Mouse (Mus musculus) urinary bladder, postnatal 14 days (tissue): ENCODE results near the gene Ccl12.

Experiments used
- DNase-seq: peaks from one replicate; pipeline ENCODE4 v3.0.0; 2021; ENCODE audit warnings: low spot score

Ccl12 gene

GRCm38 (mm10) chr11:82101529-82101928 is at the start of gene Ccl12:
Gene Ccl12, plus strand, starts transcription at chr11:82101845.
- no peak for DNase-seq

GRCm38 (mm10) chr11:82053849-82054248 is 47.8 kb upstream of the Ccl12 start:
- DNase-seq, result no peak

GRCm38 (mm10) chr11:82057646-82058045 is 44.0 kb upstream of the Ccl12 start, which contains the start of gene Ccl11:
Gene Ccl11, plus strand, starts transcription at chr11:82057823.
- DNase-seq, result no peak

GRCm38 (mm10) chr11:82062226-82062625 is 39.4 kb upstream of the Ccl12 start:
- no peak for DNase-seq

GRCm38 (mm10) chr11:82063454-82063853 is 38.2 kb upstream of the Ccl12 start:
- no peak for DNase-seq

- DNase-seq, result no peak
Observed at GRCm38 (mm10) chr11:82066953-82067571, 34.6 kb upstream of the Ccl12 start.

GRCm38 (mm10) chr11:82071076-82071475 is 30.6 kb upstream of the Ccl12 start:
- no peak for DNase-seq

- DNase-seq, result no peak
Observed at GRCm38 (mm10) chr11:82072374-82072773, 29.3 kb upstream of the Ccl12 start.

- no peak for DNase-seq
Observed at GRCm38 (mm10) chr11:82072984-82073383, 28.7 kb upstream of the Ccl12 start.

GRCm38 (mm10) chr11:82073686-82074085 is 28.0 kb upstream of the Ccl12 start:
- DNase-seq, result no peak

- no peak for DNase-seq
Observed at GRCm38 (mm10) chr11:82077031-82077430, 24.6 kb upstream of the Ccl12 start.

GRCm38 (mm10) chr11:82078136-82078730 is 23.4 kb upstream of the Ccl12 start:
- no peak for DNase-seq

GRCm38 (mm10) chr11:82080865-82081264 is 20.8 kb upstream of the Ccl12 start:
- DNase-seq, result no peak

GRCm38 (mm10) chr11:82084360-82084759 is 17.3 kb upstream of the Ccl12 start:
- DNase-seq, result no peak

- no peak for DNase-seq
Observed at GRCm38 (mm10) chr11:82099511-82100323, 1.9 kb upstream of the Ccl12 start.

GRCm38 (mm10) chr11:82101087-82101486 is 558 bp upstream of the Ccl12 start:
- DNase-seq, result no peak

GRCm38 (mm10) chr11:82109611-82110010 is 8.0 kb downstream of the Ccl12 start:
- no peak for DNase-seq

- DNase-seq, result no peak
Observed at GRCm38 (mm10) chr11:82110372-82111248, 9.0 kb downstream of the Ccl12 start.

GRCm38 (mm10) chr11:82114885-82115284 is 13.2 kb downstream of the Ccl12 start, which contains the start of gene Ccl8:
Gene Ccl8, plus strand, starts transcription at chr11:82115185.
- no peak for DNase-seq

GRCm38 (mm10) chr11:82116041-82116440 is 14.4 kb downstream of the Ccl12 start:
- no peak for DNase-seq

- no peak for DNase-seq
Observed at GRCm38 (mm10) chr11:82132977-82133376, 31.3 kb downstream of the Ccl12 start.

GRCm38 (mm10) chr11:82136196-82136595 is 34.6 kb downstream of the Ccl12 start:
- DNase-seq, result no peak
